Mouse (Mus musculus) liver, embryonic 14.5 days (tissue): Measurements from ENCODE around the gene Cenpi.

Source experiments
- CTCF ChIP-seq: IDR thresholded peaks from 2 replicates; pipeline ENCODE4 v1.5.1; 2016; ENCODE audit warnings: antibody characterized with exemption, low read depth, control low read depth
- EP300 ChIP-seq: IDR thresholded peaks from 2 replicates; pipeline ENCODE4 v1.6.1; 2016; ENCODE audit warnings: antibody characterized with exemption, low read depth

DNA sequence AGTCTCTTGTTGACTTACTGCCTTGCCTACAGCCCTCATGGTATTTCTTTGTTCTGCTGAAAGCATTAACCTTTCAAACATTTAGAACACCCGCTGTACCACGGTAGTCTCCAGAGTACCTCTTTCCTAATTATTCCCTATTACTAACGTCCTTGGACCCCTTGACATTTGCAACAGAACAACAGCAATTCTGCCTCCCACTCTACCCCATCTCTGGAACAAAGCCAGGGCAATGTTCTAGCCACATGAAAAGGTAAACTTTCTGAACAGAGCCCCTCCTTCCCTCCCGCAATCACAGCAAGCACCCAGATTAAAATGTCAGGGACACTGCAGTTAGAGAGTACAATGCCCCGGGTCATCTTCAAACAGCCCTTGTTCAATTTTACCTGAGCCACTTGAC, 46.7 kb upstream of the Cenpi start:
- no peak for TF ChIP-seq EP300
- TF ChIP-seq CTCF, result no peak
